Mouse (Mus musculus): ENCODE results near the gene Tyrp1.

Gene Tyrp1

GRCm38 (mm10) chr4:80891004-80891403 is 57.1 kb downstream of the Tyrp1 start:
- no peak for DNase-seq (ENCODE audit: low read depth in 1 of 2, low spot score in 2 of 2)

GRCm38 (mm10) chr4:80895278-80895894 is 61.5 kb downstream of the Tyrp1 start:
- DNase-seq (ENCODE audit: low read depth in 1 of 2, low spot score in 2 of 2) = no peak

Data from monocyte, adult 2 months (primary cell).